Mouse (Mus musculus) frontal cortex, postnatal 14 days (tissue): ENCODE data around the gene Rplp1.

Experiments
- DNase-seq, 2 experiments: peaks; one replicate each; pipeline ENCODE4 v3.0.0; 2022; ENCODE audit warnings: low spot score in 2 of 2

Rplp1 gene

DNA sequence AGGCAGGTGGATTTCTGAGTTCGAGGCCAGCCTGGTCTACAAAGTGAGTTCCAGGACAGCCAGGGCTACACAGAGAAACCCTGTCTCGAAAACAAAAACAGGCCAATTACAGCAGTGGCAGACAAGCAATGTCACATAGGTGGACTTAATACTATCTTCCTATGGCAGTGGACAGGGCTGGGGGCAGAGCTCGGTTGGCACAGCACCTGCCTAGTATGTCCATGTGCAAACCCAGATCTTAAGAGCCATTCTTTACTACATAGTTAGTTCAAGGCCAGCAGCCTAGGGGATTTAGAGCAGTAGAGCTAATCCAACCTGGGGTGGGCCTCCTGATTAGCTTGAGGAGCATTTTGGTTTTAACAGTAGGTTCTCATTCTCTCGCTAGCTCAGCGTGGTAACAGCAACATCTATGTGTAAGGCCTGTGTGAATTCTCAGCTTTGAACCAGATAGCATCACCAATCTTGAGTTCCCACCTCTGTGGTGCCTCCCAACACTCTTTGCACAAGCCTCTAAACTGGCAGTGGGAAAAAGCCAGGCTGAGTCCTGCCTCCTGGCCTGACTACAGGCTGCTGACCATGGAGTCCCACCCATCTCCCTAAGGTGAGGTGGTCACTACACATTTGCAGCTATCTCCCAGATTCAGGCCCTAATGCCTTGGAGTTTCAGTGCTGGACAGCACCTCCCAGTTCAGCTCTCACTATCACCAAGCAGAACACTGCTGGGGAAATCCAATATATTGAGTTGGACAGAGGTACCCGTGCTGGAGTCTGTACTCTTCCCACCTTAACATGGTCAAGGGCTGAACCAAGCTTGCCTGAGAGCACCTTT, 2.8 kb downstream of the Rplp1 start:
- DNase-seq, result no peak

DNA sequence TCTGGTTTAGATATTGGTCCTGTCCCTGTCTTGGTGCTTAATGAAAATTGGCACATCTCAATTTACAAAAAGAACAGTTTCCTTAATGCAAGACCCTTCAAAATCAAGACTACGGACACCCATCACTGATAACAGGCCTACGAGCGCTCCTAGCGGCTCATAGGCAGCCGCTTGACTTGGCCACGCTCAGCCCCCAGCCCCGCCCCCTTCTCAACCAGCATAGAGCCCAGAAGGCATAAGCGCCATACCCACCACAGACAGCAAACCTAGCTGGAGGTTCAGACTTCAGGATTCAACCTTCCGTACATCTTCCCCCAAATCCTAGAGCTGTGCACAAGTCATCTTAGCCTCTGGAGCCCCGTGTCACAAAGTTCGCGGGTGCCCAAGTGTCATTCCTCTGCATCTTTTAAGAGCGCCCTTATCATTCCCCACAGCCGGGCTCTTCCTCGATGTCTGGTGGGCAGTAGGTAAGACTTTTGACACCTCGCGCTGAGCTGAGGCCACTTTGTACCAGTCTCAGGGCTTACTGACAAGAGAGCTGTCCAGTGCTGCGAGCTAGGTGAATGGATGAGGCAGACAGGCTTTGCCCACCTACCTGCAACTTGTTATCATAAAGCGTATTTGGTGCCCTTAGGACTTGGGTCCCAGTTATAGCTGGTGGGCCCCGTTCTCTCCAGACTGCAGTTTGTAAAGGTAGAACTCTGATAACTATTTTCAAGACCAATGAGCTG, 3.7 kb downstream of the Rplp1 start:
- DNase-seq, result no peak

DNA sequence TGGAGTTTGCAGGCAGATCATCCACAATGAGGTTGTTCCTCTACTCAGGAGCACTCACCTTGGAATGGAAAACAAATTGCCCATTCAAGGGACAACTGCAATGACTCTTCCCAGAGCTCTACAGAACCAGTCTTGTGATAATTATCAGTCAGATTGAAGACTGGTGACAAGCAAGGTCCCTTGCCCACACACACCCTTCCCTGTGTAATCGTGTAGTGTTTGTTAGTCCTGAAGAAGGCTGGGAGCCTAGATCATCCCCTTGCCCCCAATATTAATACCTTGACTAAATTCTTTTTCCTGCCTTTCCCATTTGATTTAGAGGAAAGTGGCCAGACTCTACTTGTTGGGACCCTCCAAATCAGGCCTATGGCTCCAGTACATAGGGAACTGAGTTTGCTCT, 4.7 kb downstream of the Rplp1 start:
- no peak for DNase-seq

DNA sequence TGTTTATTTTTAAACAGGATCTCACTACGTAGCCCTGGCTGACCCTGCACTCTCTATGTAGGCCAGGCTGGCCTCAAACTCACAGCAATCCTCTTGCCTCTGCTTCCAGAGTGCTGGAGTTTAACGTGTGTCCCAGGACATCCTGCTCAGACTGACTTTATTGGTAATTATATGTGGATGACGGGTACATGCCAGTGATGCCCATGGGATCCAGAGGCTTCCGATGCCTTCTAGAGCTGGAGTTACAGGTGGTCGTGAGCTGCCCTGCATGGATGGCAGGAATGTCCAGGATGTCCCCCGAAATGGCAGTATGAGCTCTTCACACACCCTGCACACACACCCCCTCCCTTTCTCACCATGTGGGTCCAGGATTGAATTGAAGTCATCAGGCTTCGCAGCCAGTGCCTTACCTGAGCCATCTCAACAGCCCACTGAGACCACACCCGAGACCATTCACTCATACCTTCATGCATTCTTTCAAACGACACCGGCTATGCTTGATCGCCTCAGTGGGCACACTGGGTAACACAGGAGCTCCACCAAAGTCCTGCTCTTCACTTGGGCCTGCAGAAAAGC, 5.4 kb downstream of the Rplp1 start:
- DNase-seq, result no peak

DNA sequence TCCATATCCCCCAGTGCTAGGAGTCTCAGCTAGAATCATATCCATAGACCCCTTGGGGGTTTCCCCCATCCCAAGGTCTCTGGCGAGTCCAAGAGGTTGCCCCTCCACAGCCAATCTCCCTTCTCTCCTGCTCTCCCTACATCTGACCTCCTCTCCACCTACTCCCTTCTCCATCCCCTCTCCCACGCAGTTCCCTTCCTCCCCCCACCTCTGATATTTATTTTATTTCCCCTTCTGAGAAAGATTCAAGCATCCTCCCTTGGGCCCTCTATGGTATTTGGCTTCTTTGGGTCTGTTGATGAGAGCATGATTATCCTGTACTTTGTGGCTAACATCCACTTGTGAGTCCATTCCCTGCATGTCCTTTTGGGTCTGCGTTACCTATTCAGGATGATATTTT, 6.0 kb downstream of the Rplp1 start:
- DNase-seq, result no peak

DNA sequence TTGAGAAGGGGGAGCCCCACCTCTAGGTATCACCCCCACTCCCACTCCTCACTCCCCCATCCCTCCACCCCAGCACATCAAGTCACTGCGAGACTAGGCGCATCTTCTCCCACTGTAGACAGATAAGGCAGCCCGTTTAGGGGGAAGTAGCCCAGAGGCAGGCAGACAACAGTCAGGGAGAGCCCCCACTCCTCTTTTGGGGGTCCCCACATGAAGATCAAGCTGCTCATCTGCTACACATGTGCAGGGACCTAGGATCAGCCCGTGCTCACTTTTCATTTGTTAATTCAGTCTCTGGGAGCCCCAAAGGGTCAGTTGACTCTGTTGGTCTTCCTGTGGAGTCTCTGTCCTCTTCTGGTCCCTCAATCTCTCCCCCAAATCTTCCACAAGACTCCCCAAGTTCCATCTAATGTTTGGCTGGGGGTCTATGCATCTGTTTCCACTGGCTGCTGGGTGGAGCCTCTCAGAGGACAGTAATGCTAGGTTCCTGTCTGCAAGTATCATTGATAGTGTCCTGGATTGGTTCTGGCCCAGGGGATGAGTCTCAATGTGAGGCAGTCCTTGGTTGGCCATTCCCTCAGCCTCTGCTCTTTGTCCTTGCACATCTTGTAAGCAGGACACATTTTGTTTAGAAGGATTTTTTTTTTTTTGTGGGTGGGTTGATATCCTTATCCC, 6.6 kb downstream of the Rplp1 start:
- no peak for DNase-seq

DNA sequence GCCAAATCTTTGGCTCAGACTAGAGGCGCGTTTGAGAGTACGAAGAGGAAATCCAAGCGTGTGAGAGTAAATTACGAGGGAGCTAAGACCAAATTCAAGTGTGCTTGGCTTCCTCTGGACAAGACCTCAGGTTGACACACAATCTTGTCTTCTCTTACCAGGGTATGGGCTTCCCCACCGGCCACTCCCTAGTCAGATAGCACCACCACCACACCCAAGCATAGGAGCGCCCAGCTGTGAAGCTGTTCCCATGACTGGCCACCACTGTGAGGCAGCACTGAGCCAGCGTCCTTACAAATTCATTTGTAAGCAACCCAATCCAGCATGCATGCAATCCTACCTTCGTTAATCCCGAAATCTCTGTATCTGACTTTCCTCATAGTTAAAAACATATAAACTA, 7.4 kb downstream of the Rplp1 start:
- no peak for DNase-seq

DNA sequence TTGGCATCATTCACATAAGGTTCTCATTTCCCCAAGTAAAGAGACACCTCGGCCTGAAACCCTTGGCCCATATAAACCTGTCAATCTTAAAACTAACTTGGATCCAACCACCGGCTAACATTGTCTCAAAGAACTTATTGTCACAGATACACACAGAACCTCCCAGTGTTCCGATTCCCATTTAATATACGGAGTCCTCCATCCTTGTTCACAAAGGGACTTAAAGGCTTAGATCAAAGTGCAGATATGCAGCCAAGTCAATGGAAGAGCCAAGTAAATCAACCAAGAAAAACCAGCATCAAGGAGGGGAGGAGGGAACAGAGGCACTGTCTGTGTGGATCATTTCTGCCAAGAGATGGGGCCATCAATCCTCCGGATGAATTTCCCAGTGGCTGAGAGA, 8.8 kb downstream of the Rplp1 start:
- no peak for DNase-seq

DNA sequence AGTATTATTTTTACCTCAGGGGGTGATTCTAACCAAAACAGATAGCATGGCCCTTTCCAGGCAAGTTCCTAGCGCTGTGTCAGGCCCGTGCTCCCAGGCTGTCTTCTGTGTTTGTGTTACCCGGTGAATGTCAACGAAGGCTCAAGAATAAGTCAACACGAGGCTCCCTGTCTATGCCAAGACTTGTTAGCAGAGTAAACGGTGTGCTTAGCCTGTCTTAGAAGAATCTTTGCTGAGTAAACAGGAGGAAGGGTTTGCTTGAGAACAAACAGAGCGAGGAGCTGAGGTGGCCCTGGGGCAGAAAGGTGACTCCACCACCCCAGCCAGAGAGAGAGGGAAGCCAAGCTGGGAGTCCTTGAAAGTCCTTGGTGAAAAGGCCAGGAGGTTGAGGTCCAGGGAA, 10.1 kb downstream of the Rplp1 start:
- no peak for DNase-seq

DNA sequence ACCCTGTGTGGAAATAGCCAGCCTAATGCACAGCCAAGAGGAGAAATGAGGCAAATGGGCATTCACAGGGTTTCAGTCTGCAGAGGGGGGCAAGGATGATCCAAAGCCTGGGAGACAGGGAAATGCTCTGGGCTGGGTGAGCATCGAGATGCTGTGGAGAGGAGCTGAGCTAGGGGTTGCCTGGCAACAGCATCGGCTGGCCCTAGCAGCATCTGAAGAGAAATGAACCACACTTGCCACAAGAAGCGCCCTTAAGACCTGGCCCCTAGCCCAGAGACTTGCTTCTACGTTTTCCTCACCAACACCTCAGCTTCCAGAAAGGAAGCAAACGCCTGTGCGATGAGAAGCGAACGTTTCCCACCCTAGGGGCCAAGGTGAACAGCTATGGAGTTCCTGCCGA, 11.9 kb downstream of the Rplp1 start:
- peak in 1 of 2 experiments; percentile 49 for DNase-seq

DNA sequence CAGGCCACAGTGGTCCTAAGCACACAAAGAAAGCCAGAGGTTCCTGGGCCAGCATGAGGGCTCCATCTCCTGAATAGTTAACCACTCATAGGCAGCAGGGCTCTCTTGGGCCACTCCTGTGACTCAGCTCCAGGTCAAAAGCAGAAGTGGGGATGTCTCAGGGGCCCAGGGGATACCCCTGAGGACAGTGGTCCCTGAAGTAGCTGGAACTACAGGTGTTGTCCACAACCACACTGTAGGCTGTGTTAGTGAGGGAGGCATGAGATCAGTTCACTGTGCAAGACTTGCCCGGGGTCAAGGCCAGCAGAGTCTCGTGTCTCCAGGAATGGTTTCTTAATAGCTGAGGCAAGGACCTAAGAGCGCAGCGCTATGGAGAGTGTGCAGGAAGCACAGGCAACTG, 12.8 kb downstream of the Rplp1 start:
- DNase-seq, result no peak

DNA sequence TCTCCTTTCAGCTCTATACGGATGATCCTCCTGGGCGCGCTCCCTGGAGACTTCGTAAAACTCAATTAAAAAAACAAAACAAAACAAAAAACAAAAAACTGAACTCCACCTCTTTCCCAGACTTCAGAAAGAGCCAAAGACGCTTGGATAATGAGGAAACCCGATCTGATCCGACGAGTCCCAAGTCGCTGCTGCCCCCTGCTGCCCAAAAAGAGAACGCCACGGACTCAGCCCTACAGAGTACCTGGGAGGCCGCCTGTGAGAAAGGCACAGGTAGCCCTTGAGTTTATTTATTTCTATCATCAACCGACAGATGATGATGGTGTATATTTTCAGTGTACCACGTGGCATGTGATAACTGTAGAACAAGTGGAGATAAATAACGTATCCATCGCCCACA, 14.5 kb downstream of the Rplp1 start:
- peak; percentile 63 to 87 for DNase-seq

DNA sequence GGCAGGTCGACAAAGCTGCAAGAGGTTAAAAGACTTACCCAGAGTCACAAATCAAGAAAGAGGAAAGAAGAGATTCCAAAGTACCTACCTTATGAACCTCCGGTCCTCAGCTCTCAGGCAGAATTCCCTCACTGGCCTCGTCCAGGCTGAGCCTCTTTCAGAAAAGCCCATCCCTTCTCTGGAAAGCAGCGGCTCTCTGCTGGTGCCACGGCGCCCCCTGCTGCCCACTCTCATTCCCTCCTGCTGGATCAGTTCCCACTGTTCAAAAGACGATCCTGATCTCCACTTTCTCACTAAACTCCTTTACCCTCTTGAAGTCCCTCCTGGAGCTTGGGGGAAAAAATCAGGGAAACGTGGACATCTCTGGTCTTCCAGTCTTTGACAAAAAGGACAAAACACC, 15.9 kb downstream of the Rplp1 start:
- peak; percentile 67 to 90 for DNase-seq

DNA sequence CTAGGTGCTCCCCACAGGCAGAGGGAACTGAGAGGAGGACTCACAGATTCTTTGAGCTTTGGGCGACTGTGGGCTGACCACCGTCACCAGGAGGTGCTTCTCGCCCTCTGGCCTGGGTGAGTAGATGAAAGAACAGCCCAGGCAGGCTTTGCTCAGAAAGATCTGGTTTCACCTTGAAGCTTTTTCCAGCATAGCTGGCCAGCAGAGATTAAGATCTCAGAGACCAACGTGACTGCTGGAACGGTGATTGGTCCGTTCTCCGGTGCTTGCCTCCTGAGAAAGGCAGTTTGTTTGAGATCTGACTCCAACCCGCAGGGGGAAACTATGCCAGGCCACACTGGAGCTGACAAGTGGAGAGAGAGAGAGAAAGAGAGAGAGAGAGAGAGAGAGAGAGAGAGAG, 19.3 kb downstream of the Rplp1 start:
- DNase-seq, result no peak

DNA sequence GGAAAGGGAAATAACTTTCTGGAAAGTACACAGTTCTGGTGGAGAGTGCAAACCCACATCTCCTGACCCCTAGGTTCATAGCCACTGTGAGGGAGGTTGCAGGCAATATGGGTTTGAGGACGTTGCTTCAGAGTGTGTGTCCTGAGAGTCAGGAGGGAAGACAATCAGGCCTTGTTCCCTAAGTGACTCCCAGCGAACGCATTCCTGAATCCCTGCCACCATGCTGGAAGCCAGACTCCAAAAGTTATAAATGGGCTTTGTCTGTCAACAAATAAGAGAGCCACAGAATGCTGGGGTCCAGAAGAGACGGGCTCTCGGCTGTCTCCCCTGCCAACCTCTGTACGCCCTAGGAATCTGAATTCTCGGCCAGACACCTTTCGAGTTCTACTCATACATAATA, 24.5 kb downstream of the Rplp1 start:
- no peak for DNase-seq

DNA sequence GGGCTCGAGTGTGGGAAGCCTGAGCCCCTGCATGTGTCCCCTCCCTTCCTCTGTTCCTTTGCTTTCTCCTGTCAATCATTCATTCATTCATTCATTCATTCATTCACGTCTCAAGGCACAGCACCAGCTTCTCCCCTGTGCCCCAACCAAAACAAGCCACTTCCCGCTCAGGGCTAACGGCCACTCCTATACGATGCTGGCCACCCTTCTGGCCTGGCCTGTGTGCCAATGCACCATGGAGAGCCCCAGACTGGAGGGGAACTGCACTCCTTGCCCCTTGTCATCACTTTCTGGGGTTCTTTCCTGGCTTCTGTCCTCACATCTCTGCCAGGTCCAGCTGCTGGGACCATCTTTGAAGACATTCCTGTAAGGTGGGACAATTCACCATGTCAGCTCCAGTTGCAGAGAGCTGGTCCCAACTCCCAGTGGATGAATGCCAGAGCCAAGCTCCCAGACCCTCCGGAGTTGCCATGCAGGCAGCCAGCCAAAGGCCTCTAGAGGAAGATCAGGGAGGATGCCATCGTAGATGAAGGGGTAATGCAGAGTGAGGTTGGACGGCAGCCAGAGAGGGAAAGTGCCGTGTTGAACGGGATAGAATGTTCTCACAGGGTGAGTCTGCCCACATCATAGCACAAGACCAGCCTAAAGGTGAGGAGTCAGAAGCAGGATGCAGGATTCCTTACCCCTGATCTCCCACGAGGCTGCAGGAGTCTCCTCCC, 26.5 kb downstream of the Rplp1 start:
- DNase-seq, result no peak

DNA sequence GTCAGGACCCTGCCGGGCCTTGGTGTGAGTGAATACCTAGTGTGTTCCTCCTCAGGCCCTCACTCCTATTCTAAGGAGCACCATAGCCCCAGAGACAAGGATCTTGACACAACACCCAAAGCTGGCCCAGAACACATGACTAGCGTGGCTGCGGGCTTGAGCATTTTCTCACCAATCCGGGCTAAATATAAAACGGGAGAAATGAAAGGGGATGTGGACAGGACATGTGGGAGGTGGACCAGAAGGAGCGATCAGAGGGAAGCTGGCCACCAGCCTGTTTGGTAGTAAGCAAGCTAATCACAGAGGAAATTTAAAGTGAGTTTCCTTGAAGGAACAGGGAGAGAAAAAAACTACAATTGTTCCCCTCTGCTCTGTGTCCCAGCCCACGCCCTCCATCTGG, 28.4 kb downstream of the Rplp1 start:
- DNase-seq, result no peak

DNA sequence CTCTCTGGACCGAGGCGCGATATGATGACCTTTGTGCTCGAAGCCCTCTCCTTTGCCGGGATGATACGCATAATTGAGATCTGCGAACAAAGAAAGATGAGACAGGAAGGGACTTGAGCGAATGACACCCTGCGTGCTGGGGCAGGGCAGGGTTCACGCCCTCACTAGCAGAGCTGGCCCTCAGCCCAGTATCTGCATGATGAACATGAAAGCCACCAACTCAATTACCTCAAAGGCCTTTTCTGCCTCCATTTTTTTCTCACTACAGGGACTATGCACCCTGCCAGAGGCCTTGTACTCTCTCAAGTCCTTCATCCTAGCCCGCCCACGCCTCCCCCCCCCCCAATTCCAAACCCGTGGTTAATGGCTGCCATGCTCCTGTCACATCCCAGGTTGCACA, 29.4 kb downstream of the Rplp1 start:
- DNase-seq, result no peak

DNA sequence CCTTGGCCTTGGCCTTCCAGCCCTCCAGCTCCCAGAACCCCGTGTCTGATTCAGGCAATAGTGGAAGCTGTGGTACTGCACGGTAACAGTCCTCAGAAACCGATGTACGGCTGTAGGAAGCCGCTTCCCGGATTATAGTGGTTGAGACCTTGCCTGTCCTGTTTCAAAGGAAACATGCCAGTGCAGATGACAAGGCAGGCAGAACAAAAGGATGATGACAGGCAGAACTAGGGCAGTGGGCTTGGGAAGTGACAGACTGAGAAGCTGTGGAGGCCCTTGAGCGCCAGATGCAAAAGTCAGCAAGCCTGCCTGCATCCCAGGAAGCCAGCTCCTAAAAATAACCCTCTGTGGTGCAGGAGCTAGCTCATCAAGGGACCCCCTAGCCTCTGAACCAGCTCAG, 30.0 kb downstream of the Rplp1 start:
- DNase-seq, result no peak

DNA sequence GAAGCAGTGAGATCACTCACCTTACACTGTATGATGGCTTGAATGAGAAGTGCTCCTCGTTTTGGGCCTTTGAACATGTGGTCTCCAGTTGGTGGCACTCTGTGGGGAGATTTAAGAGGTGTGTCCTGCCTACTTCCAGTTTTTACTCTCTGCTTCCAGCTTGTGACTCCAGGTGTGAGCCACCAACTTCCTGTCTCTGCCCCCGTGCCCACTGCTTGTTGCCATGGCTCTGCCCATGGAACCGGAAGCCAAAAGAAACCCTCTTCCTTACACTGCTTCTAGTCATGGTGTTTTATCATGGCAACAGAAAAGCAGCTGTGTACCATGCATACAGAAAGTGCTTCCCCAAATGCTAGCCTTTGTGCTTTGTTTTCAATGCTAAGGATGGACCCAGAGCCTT, 32.2 kb downstream of the Rplp1 start:
- DNase-seq, result no peak

DNA sequence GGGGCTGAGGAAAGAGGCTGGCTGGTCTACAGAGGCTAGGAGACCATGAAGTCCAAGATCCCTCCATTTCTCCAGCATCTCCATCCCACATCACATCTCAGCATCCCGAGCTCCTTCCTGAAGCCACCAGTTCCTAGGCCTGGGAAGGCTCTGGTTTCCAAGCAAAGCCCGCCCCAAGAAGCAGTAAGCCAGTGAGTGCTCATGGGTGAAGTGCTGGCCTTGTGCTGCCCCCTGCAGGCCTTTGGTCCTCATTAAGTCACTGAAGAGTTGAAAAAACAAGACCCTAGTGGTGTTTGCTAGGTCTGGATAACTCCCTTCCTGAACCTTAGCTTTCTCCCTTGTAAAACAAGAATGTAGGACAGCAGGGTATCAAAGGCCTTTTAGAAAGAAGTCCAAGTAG, 35.5 kb downstream of the Rplp1 start:
- peak; percentile 62 to 75 for DNase-seq
